Mouse (Mus musculus) C2C12 (cell line): ENCODE data around the gene Chic1. TPM values are rescaled to one million over a fixed set of nuclear protein-coding genes. Genes with fewer than 3 reads are reported as not detected.

ENCODE experiments used
- H3K27me3 ChIP-seq: one replicate; pipeline ENCODE4 v1.6.1; 2011; ENCODE audit not compliant: control insufficient read depth, insufficient read depth, insufficient read length
- H3K36me3 ChIP-seq: one replicate; pipeline ENCODE4 v1.6.1; 2011; ENCODE audit not compliant: control insufficient read depth, insufficient read depth
- H3K4me3 ChIP-seq: one replicate; pipeline ENCODE4 v1.5.1; 2011; ENCODE audit warnings: mild to moderate bottlenecking, control low read depth; ENCODE audit not compliant: poor library complexity, insufficient read depth, severe bottlenecking
- H3K79me2 ChIP-seq: one replicate; pipeline ENCODE4 v1.6.1; 2011; ENCODE audit not compliant: control insufficient read depth, insufficient read depth
- H3K79me3 ChIP-seq: one replicate; pipeline ENCODE4 v1.6.1; 2011; ENCODE audit warnings: low read depth, control low read depth
- H3ac ChIP-seq: one replicate; pipeline ENCODE3; 2011; ENCODE audit warnings: low read depth; ENCODE audit not compliant: control insufficient read depth, insufficient read length
- CEBPB ChIP-seq: IDR thresholded peaks from one replicate; pipeline ENCODE4 v1.6.1; 2011; ENCODE audit warnings: low read depth, mild to moderate bottlenecking, control low read depth, moderate library complexity
- CTCF ChIP-seq: IDR thresholded peaks from one replicate; pipeline ENCODE4 v1.5.1; 2011; ENCODE audit not compliant: control insufficient read depth, insufficient read depth, insufficient read length
- FOSL1 ChIP-seq: IDR thresholded peaks from one replicate; pipeline ENCODE4 v1.8.0; 2011; ENCODE audit warnings: mild to moderate bottlenecking, low read length; ENCODE audit not compliant: poor library complexity, insufficient read depth, severe bottlenecking
- MAX ChIP-seq: IDR thresholded peaks from one replicate; pipeline ENCODE4 v1.6.1; 2011; ENCODE audit warnings: mild to moderate bottlenecking, control low read depth
- MYOD1 ChIP-seq: IDR thresholded peaks from one replicate; pipeline ENCODE4 v1.6.1; 2011; ENCODE audit warnings: low read depth; ENCODE audit not compliant: control insufficient read depth, insufficient read length
- MYOG ChIP-seq: IDR thresholded peaks from one replicate; pipeline ENCODE4 v1.6.1; 2011; ENCODE audit not compliant: control insufficient read depth, insufficient read length; ENCODE audit errors: extremely low read depth
- USF1 ChIP-seq: IDR thresholded peaks from one replicate; pipeline ENCODE4 v1.6.1; 2011; ENCODE audit warnings: low read depth, mild to moderate bottlenecking, control low read depth, moderate library complexity
- polyA plus RNA-seq: library from polyadenylated mRNA; unstranded; fragments of >200 nt; fragmentation: generic; extraction: Trizol; gene quantifications from one replicate; pipeline ENCODE4 v1.2.1, GENCODE M21; 2012; ENCODE audit warnings: missing spikeins

The Chic1 gene
- polyA plus RNA-seq, 1 experiment = 0.40 TPM

DNA sequence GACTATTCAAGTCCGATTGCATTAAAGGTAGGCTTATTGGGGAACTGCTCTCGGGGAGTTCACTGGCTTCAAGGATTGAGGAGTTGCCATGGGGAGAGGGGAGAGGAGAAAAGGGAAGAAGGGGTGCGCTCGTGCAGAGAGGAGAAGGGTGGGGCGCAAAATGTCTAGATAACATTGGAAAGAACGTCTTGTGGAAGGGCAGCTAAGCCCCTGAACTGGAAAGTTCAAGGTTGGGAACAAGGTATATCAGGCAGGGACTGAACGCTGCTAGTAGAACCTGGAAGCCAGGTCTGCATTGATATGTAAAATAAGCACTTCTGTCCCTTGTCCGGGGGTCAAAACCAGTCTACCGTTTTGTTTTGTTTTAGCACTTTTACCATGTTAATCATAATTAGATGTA lies 81.7 kb downstream of the Chic1 start:
- Histone ChIP-seq H3K4me3 (no peak overlapping the region), H3K36me3 (no peaks in the 10 kb centered on the region), H3K27me3 (peaks cover 5% of the 10 kb centered on the region), H3ac (no peak overlapping the region), H3K79me2 (no peaks in the 10 kb centered on the region), H3K79me3 (no peaks in the 10 kb centered on the region)
- no peak for TF ChIP-seq USF1

GRCm38 (mm10) chrX:103440803-103441202 lies 84.5 kb downstream of the Chic1 start:
- H3K79me3 ChIP-seq = no peaks in the 10 kb centered on the region
- H3ac ChIP-seq = no peak overlapping the region
- H3K4me3 ChIP-seq = no peak overlapping the region
- H3K36me3 ChIP-seq = no peaks in the 10 kb centered on the region
- no peaks in the 10 kb centered on the region for H3K79me2 ChIP-seq
- TF ChIP-seq MAX = no peak
- TF ChIP-seq CTCF = no peak
- TF ChIP-seq USF1 = no peak
- no peak for TF ChIP-seq MYOG
- TF ChIP-seq CEBPB = no peak
- TF ChIP-seq MYOD1 = no peak
- TF ChIP-seq FOSL1 = no peak
- peaks cover 5% of the 10 kb centered on the region for H3K27me3 ChIP-seq

- Histone ChIP-seq H3K27me3 (peaks cover 9% of the 10 kb centered on the region), H3ac (no peak overlapping the region), H3K79me2 (no peaks in the 10 kb centered on the region), H3K79me3 (no peaks in the 10 kb centered on the region), H3K36me3 (no peaks in the 10 kb centered on the region), H3K4me3 (no peak overlapping the region)
- no peak for TF ChIP-seq MAX
- TF ChIP-seq CTCF = no peak
- TF ChIP-seq MYOD1 = no peak
- TF ChIP-seq USF1 = no peak
- no peak for TF ChIP-seq CEBPB
- TF ChIP-seq FOSL1 = no peak
- TF ChIP-seq MYOG = no peak
Measured at GRCm38 (mm10) chrX:103443755-103444154, 87.5 kb downstream of the Chic1 start.

Other genes starting within 250 kb of the Chic1 start
- gene Nap1l2, start 169.8 kb upstream of the Chic1 start, polyA plus RNA-seq = 0.19 TPM
- not detected for gene Cdx4, start 35.1 kb upstream of the Chic1 start, polyA plus RNA-seq
- gene Tsx, start 58.0 kb downstream of the Chic1 start, polyA plus RNA-seq = not detected
- not detected for gene Gm26992, start 65.5 kb downstream of the Chic1 start, polyA plus RNA-seq